Mouse (Mus musculus) MEL (cell line): Measurements from ENCODE around the gene Fam43b. TPM values are rescaled to one million over a fixed set of nuclear protein-coding genes. Genes with fewer than 3 reads are reported as not detected.

ENCODE experiments used
- DNase-seq: peaks from one replicate; pipeline ENCODE4 v3.0.0; 2011; ENCODE audit warnings: low read depth, low spot score
- H3K27ac ChIP-seq: 2 replicates; pipeline ENCODE4 v1.5.1; 2012; ENCODE audit warnings: low read depth, mild to moderate bottlenecking, control low read depth, low read length, moderate library complexity; ENCODE audit not compliant: control insufficient read depth
- H3K27me3 ChIP-seq, 2 experiments: fragments of 150-350 bp in 1 of 2; sonication (generic) in 1 of 2; 2 replicates each; pipeline ENCODE4 v1.6.1; 2012; ENCODE audit warnings: low read length in 2 of 2, mild to moderate bottlenecking in 2 of 2, improper control_type of control experiment in 1 of 2, moderate library complexity in 1 of 2; ENCODE audit not compliant: insufficient read depth in 2 of 2, control insufficient read depth in 1 of 2
- H3K36me3 ChIP-seq, 2 experiments: 2 replicates each; pipeline ENCODE4 v1.6.1; 2012 to 2014; ENCODE audit warnings: low read length in 2 of 2, improper control_type of control experiment in 1 of 2, inconsistent platforms in 1 of 2, mild to moderate bottlenecking in 1 of 2; ENCODE audit not compliant: insufficient read depth in 2 of 2, control insufficient read depth in 1 of 2
- H3K4me1 ChIP-seq, 2 experiments: fragments of 150-350 bp in 1 of 2; sonication (generic) in 1 of 2; 2 replicates each; pipeline ENCODE4 v1.6.1; 2012; ENCODE audit warnings: low read length in 2 of 2, improper control_type of control experiment in 1 of 2, mild to moderate bottlenecking in 1 of 2; ENCODE audit not compliant: insufficient read depth in 2 of 2, control insufficient read depth in 1 of 2
- H3K4me3 ChIP-seq, 2 experiments: fragments of 150-350 bp in 1 of 2; sonication (generic) in 1 of 2; 2 replicates each; pipeline ENCODE4 v1.5.1; 2012; ENCODE audit warnings: low read depth in 2 of 2, low read length in 2 of 2, mild to moderate bottlenecking in 2 of 2, moderate library complexity in 2 of 2, control low read depth in 1 of 2, improper control_type of control experiment in 1 of 2; ENCODE audit not compliant: control insufficient read depth in 1 of 2, insufficient read depth in 1 of 2
- H3K79me2 ChIP-seq: 2 replicates; pipeline ENCODE4 v1.6.1; 2012; ENCODE audit warnings: mild to moderate bottlenecking, low read length, moderate library complexity; ENCODE audit not compliant: control insufficient read depth, poor library complexity, insufficient read depth
- H3K9ac ChIP-seq: 2 replicates; pipeline ENCODE4 v1.6.1; 2012; ENCODE audit warnings: low read depth, mild to moderate bottlenecking, control low read depth, low read length, moderate library complexity; ENCODE audit not compliant: control insufficient read depth, poor library complexity, severe bottlenecking
- H3K9me3 ChIP-seq: fragments of 150-350 bp; sonication (generic); replicated peaks from 2 replicates; pipeline ENCODE4 v1.6.1; 2012; ENCODE audit warnings: mild to moderate bottlenecking, low read length, improper control_type of control experiment, moderate library complexity; ENCODE audit not compliant: insufficient read depth
- CHD1 ChIP-seq: IDR thresholded peaks from 2 replicates; pipeline ENCODE4 v1.6.1; 2012; ENCODE audit warnings: low read depth, mild to moderate bottlenecking, inconsistent platforms, low read length, improper control_type of control experiment
- CHD2 ChIP-seq: IDR thresholded peaks from 2 replicates; pipeline ENCODE4 v1.6.1; 2011; ENCODE audit warnings: low read length, improper control_type of control experiment
- E2F4 ChIP-seq: IDR thresholded peaks from 2 replicates; pipeline ENCODE4 v1.6.1; 2011; ENCODE audit warnings: low read depth, low read length, improper control_type of control experiment, borderline replicate concordance
- EP300 ChIP-seq, 2 experiments: IDR thresholded peaks; 2 replicates each; pipeline ENCODE4 v1.6.1; 2011; ENCODE audit warnings: improper control_type of control experiment in 2 of 2, low read length in 2 of 2, low read depth in 1 of 2, mild to moderate bottlenecking in 1 of 2
- ETS1 ChIP-seq: IDR thresholded peaks from 2 replicates; pipeline ENCODE4 v1.6.1; 2012; ENCODE audit warnings: low read depth, mild to moderate bottlenecking, inconsistent platforms, low read length, improper control_type of control experiment, moderate library complexity
- GABPA ChIP-seq: IDR thresholded peaks from 2 replicates; pipeline ENCODE4 v1.6.1; 2012; ENCODE audit warnings: low read depth, mild to moderate bottlenecking, inconsistent platforms, low read length, improper control_type of control experiment, moderate library complexity
- JUND ChIP-seq: IDR thresholded peaks from 2 replicates; pipeline ENCODE4 v1.6.1; 2011; ENCODE audit warnings: low read depth, mild to moderate bottlenecking, improper control_type of control experiment, low read length
- KAT2A ChIP-seq: conservative IDR thresholded peaks from 2 replicates; pipeline ENCODE4 v1.6.1; 2012; ENCODE audit warnings: low read depth, low read length, improper control_type of control experiment, inconsistent platforms
- MAFK ChIP-seq: IDR thresholded peaks from 2 replicates; pipeline ENCODE4 v1.6.1; 2011; ENCODE audit warnings: low read depth, mild to moderate bottlenecking, low read length, improper control_type of control experiment, borderline replicate concordance
- MAZ ChIP-seq: IDR thresholded peaks from 2 replicates; pipeline ENCODE4 v1.6.1; 2012; ENCODE audit warnings: low read depth, mild to moderate bottlenecking, inconsistent platforms, low read length, improper control_type of control experiment
- MXI1 ChIP-seq: IDR thresholded peaks from 2 replicates; pipeline ENCODE4 v1.6.1; 2011; ENCODE audit warnings: mild to moderate bottlenecking, low read depth, low read length, improper control_type of control experiment
- MYB ChIP-seq: IDR thresholded peaks from 2 replicates; pipeline ENCODE4 v1.6.1; 2011; ENCODE audit warnings: mild to moderate bottlenecking, low read depth, low read length, improper control_type of control experiment
- POLR2A ChIP-seq, 2 experiments: IDR thresholded peaks; 2 replicates each; pipeline ENCODE4 v1.6.1; 2011 to 2012; ENCODE audit warnings: low read length in 2 of 2, mild to moderate bottlenecking in 2 of 2, control low read depth in 1 of 2, improper control_type of control experiment in 1 of 2, low read depth in 1 of 2, moderate library complexity in 1 of 2; ENCODE audit not compliant: control insufficient read depth in 1 of 2, insufficient read depth in 1 of 2, poor library complexity in 1 of 2
- POLR2AphosphoS2 ChIP-seq: IDR thresholded peaks from 2 replicates; pipeline ENCODE4 v1.6.1; 2011; ENCODE audit warnings: low read length, improper control_type of control experiment
- POLR2AphosphoS5 ChIP-seq: IDR thresholded peaks from 2 replicates; pipeline ENCODE4 v1.6.1; 2012; ENCODE audit warnings: low read depth, borderline replicate concordance, mild to moderate bottlenecking, inconsistent platforms, low read length, moderate library complexity, mixed read lengths
- RAD21 ChIP-seq: IDR thresholded peaks from 2 replicates; pipeline ENCODE4 v1.6.1; 2011; ENCODE audit warnings: mild to moderate bottlenecking, low read depth, low read length, improper control_type of control experiment
- SMC3 ChIP-seq: IDR thresholded peaks from 2 replicates; pipeline ENCODE4 v1.6.1; 2011; ENCODE audit warnings: low read depth, low read length, improper control_type of control experiment
- TAL1 ChIP-seq: IDR thresholded peaks from 2 replicates; pipeline ENCODE4 v1.6.1; 2012; ENCODE audit warnings: mild to moderate bottlenecking, inconsistent platforms, low read length, moderate library complexity, mixed read lengths
- UBTF ChIP-seq: IDR thresholded peaks from 2 replicates; pipeline ENCODE4 v1.6.1; 2012; ENCODE audit warnings: low read depth, mild to moderate bottlenecking, inconsistent platforms, low read length, improper control_type of control experiment, moderate library complexity, borderline replicate concordance; ENCODE audit not compliant: insufficient read depth
- USF1 ChIP-seq: IDR thresholded peaks from 2 replicates; pipeline ENCODE4 v1.6.1; 2014; ENCODE audit warnings: low read depth, mild to moderate bottlenecking, inconsistent platforms, low read length, improper control_type of control experiment, moderate library complexity
- USF2 ChIP-seq, 2 experiments: IDR thresholded peaks; 2 replicates each; pipeline ENCODE4 v1.6.1; 2011 to 2012; ENCODE audit warnings: improper control_type of control experiment in 2 of 2, low read length in 2 of 2, borderline replicate concordance in 1 of 2, inconsistent platforms in 1 of 2, low read depth in 1 of 2, mild to moderate bottlenecking in 1 of 2; ENCODE audit not compliant: insufficient read depth in 1 of 2
- ZKSCAN1 ChIP-seq: IDR thresholded peaks from 2 replicates; pipeline ENCODE4 v1.6.1; 2012; ENCODE audit warnings: low read depth, mild to moderate bottlenecking, inconsistent platforms, low read length, improper control_type of control experiment, moderate library complexity
- ZNF384 ChIP-seq: IDR thresholded peaks from 2 replicates; pipeline ENCODE4 v1.6.1; 2012; ENCODE audit warnings: low read depth, mild to moderate bottlenecking, inconsistent platforms, low read length, improper control_type of control experiment
- polyA plus RNA-seq, 2 experiments: library from polyadenylated mRNA; stranded (reverse) in 1 of 2; unstranded in 1 of 2; fragments of >175 nt in 1 of 2; fragments of >200 nt in 1 of 2; gene quantifications; 2 replicates each; pipeline versions ENCODE4 v1.2.1 to v1.2.4; 2012; ENCODE audit warnings: low replicate concordance in 2 of 2, low read depth in 1 of 2; ENCODE audit not compliant: insufficient read length in 2 of 2, insufficient read depth in 1 of 2, missing spikeins in 1 of 2
- total RNA-seq: library from RNA; depleted of rRNA; stranded (reverse); fragments of 300-350 nt; gene quantifications from 2 replicates; pipeline ENCODE4 v1.2.3, GENCODE M21; 2012

Gene Fam43b
- total and polyA plus RNA-seq, 3 experiments: not detected

DNA sequence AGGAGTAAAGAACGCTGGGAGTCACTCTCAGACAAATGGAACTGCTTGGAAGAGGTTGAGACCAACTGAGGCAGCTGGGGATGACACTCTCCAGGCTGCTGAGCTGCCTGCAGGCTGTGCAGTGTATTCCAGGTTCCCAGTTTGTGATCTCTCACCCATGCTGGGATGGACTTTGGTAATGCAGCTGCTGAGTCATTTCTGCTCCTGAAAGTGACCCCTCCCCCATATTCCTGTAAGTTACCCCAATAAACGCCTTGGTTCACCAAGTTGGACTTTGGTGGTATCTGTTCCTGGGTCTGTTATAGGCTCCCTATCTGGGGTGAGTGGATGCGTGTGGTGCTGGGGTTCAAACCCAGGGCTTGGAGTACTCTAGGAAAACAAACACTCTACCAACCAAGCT lies 38.2 kb downstream of the Fam43b start:
- no peak for DNase-seq
- H3K4me1 ChIP-seq: peaks cover 3 to 25% of the 10 kb centered on the region in 2 experiments
- TF ChIP-seq POLR2AphosphoS2 (no peak), SMC3 (no peak), JUND (no peak), GABPA (no peak), CHD2 (no peak), TAL1 (no peak), MAFK (no peak), MXI1 (no peak), USF2 (IDR thresholded peaks at IDR 0.05; ENCODE audit: borderline replicate concordance in 1 of 2, insufficient read depth in 1 of 2, low read depth in 1 of 2, low read length in 2 of 2) (no peak), UBTF (no peak), POLR2AphosphoS5 (no peak), MAZ (no peak), KAT2A (no peak), POLR2A (IDR thresholded peaks at IDR 0.05; ENCODE audit: control insufficient read depth in 1 of 2, insufficient read depth in 1 of 2, low read depth in 1 of 2, low read length in 2 of 2, poor library complexity in 1 of 2) (no peak), ZKSCAN1 (no peak), USF1 (no peak)
- no peak overlapping the region for H3K27ac ChIP-seq
- no peaks in the 10 kb centered on the region for H3K9me3 ChIP-seq
- H3K79me2 ChIP-seq: no peaks in the 10 kb centered on the region
- H3K27me3 ChIP-seq: no peaks in the 10 kb centered on the region
- H3K4me3 ChIP-seq: no peak overlapping the region
- peaks cover 0 to 12% of the 10 kb centered on the region in 2 experiments; a peak in 2 of 4 replicates for H3K36me3 ChIP-seq
- no peak overlapping the region for H3K9ac ChIP-seq

- H3K4me1 ChIP-seq: peaks cover 3 to 25% of the 10 kb centered on the region in 2 experiments
- H3K79me2 ChIP-seq: no peaks in the 10 kb centered on the region
- no peak overlapping the region for H3K4me3 ChIP-seq
- H3K9me3 ChIP-seq: no peaks in the 10 kb centered on the region
- no peak for TF ChIP-seq E2F4
- TF ChIP-seq JUND: no peak
- TF ChIP-seq POLR2AphosphoS5: no peak
- TF ChIP-seq MAZ: no peak
- no peak for TF ChIP-seq KAT2A
- no peak for TF ChIP-seq ZKSCAN1
- no peak for TF ChIP-seq CHD1
- no peak for TF ChIP-seq GABPA
- no peak for TF ChIP-seq ETS1
- no peak for TF ChIP-seq EP300 (IDR thresholded peaks at IDR 0.05; ENCODE audit: low read depth in 1 of 2, low read length in 2 of 2)
- no peak for TF ChIP-seq ZNF384
- TF ChIP-seq POLR2A (IDR thresholded peaks at IDR 0.05; ENCODE audit: control insufficient read depth in 1 of 2, insufficient read depth in 1 of 2, low read depth in 1 of 2, low read length in 2 of 2, poor library complexity in 1 of 2): no peak
- no peak for TF ChIP-seq UBTF
- no peak for TF ChIP-seq MXI1
- TF ChIP-seq MYB: no peak
- no peak for TF ChIP-seq RAD21
- no peak overlapping the region for H3K27ac ChIP-seq
- no peak for DNase-seq
- peaks cover 0 to 12% of the 10 kb centered on the region in 2 experiments; a peak in 2 of 4 replicates for H3K36me3 ChIP-seq
- H3K27me3 ChIP-seq: no peaks in the 10 kb centered on the region
- no peak overlapping the region for H3K9ac ChIP-seq
Measured at GRCm38 (mm10) chr4:138356551-138356950, 39.8 kb downstream of the Fam43b start.
